Mouse (Mus musculus) CH12.LX (cell line): ENCODE results near the gene D16Ertd472e.

Source experiments
- CTCF ChIP-seq, 2 experiments: IDR thresholded peaks in 1 of 2; conservative IDR thresholded peaks in 1 of 2; 2 replicates each; pipeline ENCODE4 v1.5.1; 2011 to 2012; ENCODE audit warnings: low read depth in 2 of 2, low read length in 2 of 2, improper control_type of control experiment in 1 of 2, inconsistent platforms in 1 of 2, mild to moderate bottlenecking in 1 of 2, moderate library complexity in 1 of 2
- ETS1 ChIP-seq: conservative IDR thresholded peaks from 2 replicates; pipeline ENCODE4 v1.6.1; 2012; ENCODE audit warnings: low read depth, mild to moderate bottlenecking, inconsistent platforms, low read length, improper control_type of control experiment, moderate library complexity
- HCFC1 ChIP-seq: IDR thresholded peaks from 2 replicates; pipeline ENCODE4 v1.6.1; 2012; ENCODE audit warnings: low read depth, mild to moderate bottlenecking, inconsistent platforms, low read length, improper control_type of control experiment
- MEF2A ChIP-seq: IDR thresholded peaks from 2 replicates; pipeline ENCODE4 v1.6.1; 2014; ENCODE audit warnings: low read depth, mild to moderate bottlenecking, inconsistent platforms, low read length, improper control_type of control experiment, borderline replicate concordance
- NELFE ChIP-seq: IDR thresholded peaks from 2 replicates; pipeline ENCODE4 v1.6.1; 2011; ENCODE audit warnings: low read depth, low read length, improper control_type of control experiment
- NRF1 ChIP-seq: IDR thresholded peaks from 2 replicates; pipeline ENCODE4 v1.6.1; 2014; ENCODE audit warnings: low read depth, mild to moderate bottlenecking, inconsistent platforms, low read length, improper control_type of control experiment, moderate library complexity
- POLR2A ChIP-seq: IDR thresholded peaks from 2 replicates; pipeline ENCODE4 v1.6.1; 2011; ENCODE audit warnings: low read depth, mild to moderate bottlenecking, improper control_type of control experiment, low read length
- USF2 ChIP-seq: conservative IDR thresholded peaks from 2 replicates; pipeline ENCODE4 v1.6.1; 2011; ENCODE audit warnings: low read depth, low read length, improper control_type of control experiment

DNA sequence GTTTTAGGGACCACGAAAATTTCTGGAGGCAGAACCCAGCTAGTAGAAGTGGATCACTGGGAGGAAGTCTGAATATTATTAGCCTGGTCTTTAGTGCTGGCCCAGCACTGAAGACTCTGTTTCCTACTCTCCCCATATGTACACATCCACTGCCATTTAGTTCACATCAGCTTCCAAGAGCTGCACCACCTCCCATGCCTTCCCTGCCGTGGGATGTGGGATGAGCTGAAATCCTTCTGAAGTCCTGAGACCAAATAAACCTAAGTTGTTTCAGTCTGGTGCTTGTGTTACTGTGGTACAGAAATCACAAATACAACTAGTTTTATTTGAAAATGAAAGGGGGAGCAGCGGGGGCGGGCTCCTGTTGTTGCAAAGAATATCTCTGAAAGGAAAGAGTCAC, 2.9 kb upstream of the D16Ertd472e start:
- TF ChIP-seq CTCF (conservative IDR thresholded peaks at IDR 0.05 in 1 of 2, IDR thresholded peaks at IDR 0.05 in 1 of 2; ENCODE audit: low read depth in 2 of 2, low read length in 2 of 2) (no peak), ETS1 (no peak), POLR2A (no peak), NRF1 (no peak), MEF2A (no peak), USF2 (no peak), NELFE (no peak), HCFC1 (no peak)
